Mouse (Mus musculus): ENCODE measurements around the gene Ramp3. TPM values are rescaled to one million over a fixed set of nuclear protein-coding genes. Genes with fewer than 3 reads are reported as not detected.

Ramp3 gene
- 2.8 and 4.1 TPM in 2 replicates for polyA plus RNA-seq (2012; rRNA removed; ENCODE audit: low replicate concordance)

DNA sequence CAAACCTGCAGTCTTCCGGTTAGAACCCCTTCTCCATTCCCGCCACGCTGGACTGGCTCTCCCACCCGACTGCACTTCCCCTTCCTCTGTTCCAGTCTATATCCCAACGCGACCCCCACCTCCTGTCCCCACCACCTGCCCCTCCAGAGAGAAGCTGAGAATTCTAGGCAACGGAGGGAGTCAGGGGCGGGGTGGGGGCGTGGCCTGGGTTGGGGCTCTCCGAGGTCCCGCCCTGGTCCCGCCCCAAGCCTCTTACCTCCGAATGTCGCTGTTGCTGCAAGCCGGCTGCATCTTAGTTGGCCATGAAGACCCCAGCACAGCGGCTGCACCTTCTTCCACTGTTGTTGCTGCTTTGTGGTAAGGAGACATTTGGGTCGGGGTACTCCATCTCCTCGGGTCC is at the start of gene Ramp3:
Ramp3 (plus strand) TSS at position 251 of the 400 bp plus-strand sequence.

DNA sequence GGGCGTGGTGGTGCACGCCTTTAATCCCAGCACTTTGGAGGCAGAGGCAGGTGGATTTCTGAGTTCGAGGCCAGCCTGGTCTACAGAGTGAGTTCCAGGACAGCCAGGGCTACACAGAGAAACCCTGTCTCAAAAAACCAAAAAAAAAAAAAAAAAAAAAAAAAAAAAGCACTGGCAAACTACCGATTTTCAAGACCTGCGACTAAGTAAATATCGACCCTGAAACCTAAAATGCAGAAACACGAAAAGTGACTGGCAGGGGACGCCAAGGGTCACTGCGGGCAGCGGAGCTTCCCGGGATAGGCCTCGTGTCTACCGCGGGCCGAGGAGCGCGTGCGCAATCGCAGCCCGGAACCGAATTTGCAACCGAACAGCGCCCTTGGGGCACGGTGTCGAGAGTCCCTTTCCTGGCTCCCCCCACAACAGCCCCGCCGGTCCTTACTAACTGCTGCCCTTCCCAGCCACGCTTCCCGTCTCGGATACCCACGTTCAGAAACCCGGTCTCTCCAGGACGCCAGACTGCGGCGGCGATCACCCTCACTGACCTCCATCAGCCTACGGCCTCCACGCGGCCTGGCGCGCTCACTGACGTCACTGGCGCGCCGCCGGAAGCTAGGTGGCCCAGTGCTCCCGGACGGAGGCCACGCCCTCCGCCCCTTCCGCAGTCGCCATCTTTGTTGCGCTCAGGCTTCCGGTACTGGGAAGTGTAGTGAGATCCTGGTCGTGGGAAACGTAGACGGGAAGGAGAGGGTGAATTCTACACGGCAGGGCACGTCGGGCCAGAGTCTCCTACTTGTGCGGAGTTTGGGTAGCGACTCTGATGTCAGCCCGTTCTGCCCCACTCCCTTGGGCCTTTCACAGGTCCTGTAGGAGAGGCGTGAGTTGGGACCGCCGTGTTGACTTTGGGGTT is 32.6 kb upstream of the Ramp3 start, which contains the start of gene Tbrg4:
Tbrg4 (minus strand) TSS at position 590 of the 910 bp plus-strand sequence.

DNA sequence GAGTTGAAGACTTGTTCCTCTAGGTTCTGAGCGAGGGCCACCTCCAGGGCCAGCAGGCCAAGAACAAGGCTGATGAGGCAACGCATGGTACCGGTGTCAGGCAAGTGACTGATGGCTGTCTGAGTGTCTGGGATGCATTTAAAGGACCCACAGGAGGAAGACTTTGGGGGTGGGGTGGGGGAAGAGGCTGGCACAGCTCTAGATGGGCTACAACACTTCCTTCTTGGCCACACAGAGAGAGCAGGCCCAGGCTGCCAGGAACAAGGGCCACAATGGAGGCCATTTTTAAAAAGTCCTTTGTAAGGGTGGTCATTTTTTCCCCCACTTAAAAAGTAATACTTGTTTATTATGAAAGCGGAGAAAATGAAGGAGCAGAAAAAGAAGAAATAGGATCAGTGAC is 19.8 kb upstream of the Ramp3 start, which contains the start of gene Wap:
Wap (minus strand) TSS at position 101 of the 400 bp plus-strand sequence.

Other genes starting within 250 kb of the Ramp3 start
- 473 and 983 TPM in 2 replicates for gene Ppia, start 243.1 kb upstream of the Ramp3 start, polyA plus RNA-seq (2012; rRNA removed; ENCODE audit: low replicate concordance)
- 26.2 and 31.1 TPM in 2 replicates for gene H2afv, start 214.1 kb upstream of the Ramp3 start, polyA plus RNA-seq (2012; rRNA removed; ENCODE audit: low replicate concordance)
- 7.5 and 11.6 TPM in 2 replicates for gene Purb, start 182.6 kb upstream of the Ramp3 start, polyA plus RNA-seq (2012; rRNA removed; ENCODE audit: low replicate concordance)
- 76.2 and 117 TPM in 2 replicates for gene Myo1g, start 137.6 kb upstream of the Ramp3 start, polyA plus RNA-seq (2012; rRNA removed; ENCODE audit: low replicate concordance)
- gene Ccm2, start 111.6 kb upstream of the Ramp3 start, polyA plus RNA-seq (2012; rRNA removed; ENCODE audit: low replicate concordance), result 151 and 167 TPM in 2 replicates
- gene Nacad, start 52.5 kb upstream of the Ramp3 start, polyA plus RNA-seq (2012; rRNA removed; ENCODE audit: low replicate concordance), result 1.3 and 1.4 TPM in 2 replicates
- 103 and 119 TPM in 2 replicates for gene Tbrg4, start 32.5 kb upstream of the Ramp3 start, polyA plus RNA-seq (2012; rRNA removed; ENCODE audit: low replicate concordance)
- not detected in 2 replicates for gene Wap, start 19.9 kb upstream of the Ramp3 start, polyA plus RNA-seq (2012; rRNA removed; ENCODE audit: low replicate concordance)
- not detected in 2 replicates for gene Gm11983, start 179.1 kb downstream of the Ramp3 start, polyA plus RNA-seq (2012; rRNA removed; ENCODE audit: low replicate concordance)

All from mammary gland, adult 2 months (tissue).